11 mouse cellular contexts compared by ENCODE assay signal in the genomic region with DNA sequence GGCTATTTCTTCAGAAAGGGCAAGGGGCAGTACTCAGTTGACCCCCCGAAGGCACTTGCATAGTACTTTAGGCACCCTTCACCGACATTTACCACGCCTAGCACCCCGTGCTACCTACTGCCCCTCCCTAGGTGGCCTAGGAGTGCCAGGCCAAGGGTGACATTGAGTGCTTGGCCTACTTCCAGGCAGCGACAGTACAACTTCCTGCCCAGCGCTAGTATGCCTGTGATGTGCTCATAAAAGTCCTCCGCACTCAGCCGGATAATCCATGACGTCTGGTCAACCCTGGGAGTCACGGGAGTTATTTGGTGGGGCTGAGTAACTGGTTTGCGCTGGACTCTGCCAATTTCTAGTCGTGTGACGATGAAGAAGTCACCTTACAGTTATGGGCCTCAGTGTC. TPM values are rescaled to one million over a fixed set of nuclear protein-coding genes. Genes with fewer than 3 reads are reported as not detected.
DNase-seq lines count a peak whose midpoint lies in the region; ATAC-seq and TF ChIP-seq lines count a peak whose summit lies in the region.
"Had no signal": no experiment of that assay in that cellular context is flagged by ENCODE, and none has a peak within 500 bp of the region (broad histone marks: within the 10 kb centered on the region; RNA-seq: fewer than 3 reads in every experiment).

No protein-coding gene starts in this region.

- TF ChIP-seq EP300 in heart, adult 2 months (IDR thresholded peaks at IDR 0.05; ENCODE audit: insufficient read depth, low read depth, low read length) = no peak

- H3K36me3 ChIP-seq in heart, adult 2 months (ENCODE audit: control insufficient read depth, insufficient read depth, low read length) = no peaks in the 10 kb centered on the region
- H3K36me3 ChIP-seq in intestine, postnatal 0 days (ENCODE audit: control insufficient read depth, insufficient read depth) = no peaks in the 10 kb centered on the region
- H3K36me3 ChIP-seq in hindbrain, embryonic 16.5 days (ENCODE audit: control insufficient read depth, insufficient read depth, low read length) = no peaks in the 10 kb centered on the region
- H3K36me3 ChIP-seq: limb, embryonic 12.5 days; midbrain, embryonic 12.5 days had no signal

- WGBS in heart, adult 2 months = 28% methylated on average over 13 of the region's 13 CpGs
- 39% methylated on average over 13 of the region's 13 CpGs for WGBS in intestine, postnatal 0 days
- 84% methylated on average over 13 of the region's 13 CpGs for WGBS in hindbrain, embryonic 16.5 days

- H3K9ac ChIP-seq in heart, adult 2 months (ENCODE audit: low read depth, low read length) = no peak overlapping the region
- H3K9ac ChIP-seq in intestine, postnatal 0 days (ENCODE audit: low read depth, low read length) = no peak overlapping the region
- H3K9ac ChIP-seq in hindbrain, embryonic 16.5 days (ENCODE audit: low read depth, low read length) = no peak overlapping the region
- H3K9ac ChIP-seq: midbrain, embryonic 12.5 days had no signal

- peak; percentile 83 for ATAC-seq in intestine, postnatal 0 days
- no peak for ATAC-seq in hindbrain, embryonic 16.5 days

- no peaks in the 10 kb centered on the region; the same call in 1 of the 2 replicates for H3K4me1 ChIP-seq in heart, adult 2 months (ENCODE audit: control insufficient read depth, insufficient read depth, low read length)
- peaks cover 5% of the 10 kb centered on the region; the same call in 1 of the 2 replicates for H3K4me1 ChIP-seq in intestine, postnatal 0 days (replicated peaks; ENCODE audit: control insufficient read depth, insufficient read depth, low read length)
- peaks cover 13% of the 10 kb centered on the region for H3K4me1 ChIP-seq in hindbrain, embryonic 16.5 days (ENCODE audit: control insufficient read depth, insufficient read depth, low read depth, low read length)

- no peak overlapping the region for H3K27ac ChIP-seq in heart, adult 2 months
- peak overlapping the region; percentile 3; the same call in 1 of the 2 replicates for H3K27ac ChIP-seq in intestine, postnatal 0 days (ENCODE audit: low read depth, low read length)
- H3K27ac ChIP-seq in hindbrain, embryonic 16.5 days (ENCODE audit: low read depth, low read length) = no peak overlapping the region
- H3K27ac ChIP-seq: limb, embryonic 12.5 days; midbrain, embryonic 12.5 days had no signal

- DNase-seq in heart, adult 2 months = peak; percentile 47 to 48
- no peak for DNase-seq in heart, postnatal 25 days (ENCODE audit: low spot score)
- peak; percentile 69 for DNase-seq in adrenal gland, adult 8-10 months
- DNase-seq in lung, postnatal 25 days (ENCODE audit: low spot score) = peak; percentile 64
- no peak for DNase-seq in frontal cortex, postnatal 25 days (ENCODE audit: low spot score in 2 of 2)
- DNase-seq in ovary, postnatal 14 days (ENCODE audit: low spot score) = no peak
- DNase-seq: gastrocnemius, postnatal 25 days had no signal

- peaks cover 1% of the 10 kb centered on the region; the same call in 1 of the 2 replicates for H3K27me3 ChIP-seq in heart, adult 2 months (ENCODE audit: control insufficient read depth, insufficient read depth, low read length)
- H3K27me3 ChIP-seq in intestine, postnatal 0 days (replicated peaks; ENCODE audit: control insufficient read depth, insufficient read depth, low read length) = peaks cover 15% of the 10 kb centered on the region; the same call in 1 of the 2 replicates
- peaks cover 8% of the 10 kb centered on the region for H3K27me3 ChIP-seq in hindbrain, embryonic 16.5 days (replicated peaks; ENCODE audit: control insufficient read depth, insufficient read depth, low read length)

- no peak overlapping the region for H3K4me2 ChIP-seq in intestine, postnatal 0 days (replicated peaks; ENCODE audit: low read depth)
- no peak overlapping the region for H3K4me2 ChIP-seq in hindbrain, embryonic 16.5 days (ENCODE audit: low read length)

- no peak overlapping the region for H3K4me3 ChIP-seq in heart, adult 2 months
- no peak overlapping the region for H3K4me3 ChIP-seq in intestine, postnatal 0 days (ENCODE audit: low read depth, low read length)
- no peak overlapping the region for H3K4me3 ChIP-seq in hindbrain, embryonic 16.5 days (ENCODE audit: low read length)

- intact Hi-C loops in heart, adult 2 months (cut with DNase I) = no loop called here
- intact Hi-C loops in heart, postnatal 25 days (cut with DNase I) = no loop called here

- no peaks in the 10 kb centered on the region for H3K9me3 ChIP-seq in intestine, postnatal 0 days (ENCODE audit: control insufficient read depth)
- peaks cover 4% of the 10 kb centered on the region; the same call in 1 of the 2 replicates for H3K9me3 ChIP-seq in hindbrain, embryonic 16.5 days (ENCODE audit: control insufficient read depth, low read length)
- H3K9me3 ChIP-seq: midbrain, embryonic 12.5 days had no signal

- no peak for TF ChIP-seq POLR2A in heart, adult 2 months (IDR thresholded peaks at IDR 0.05; ENCODE audit: insufficient read depth, low read depth, low read length)

- peak; percentile 11; the same call in 1 of the 2 replicates for TF ChIP-seq CTCF in heart, adult 2 months (IDR thresholded peaks at IDR 0.05)
- no peak for TF ChIP-seq CTCF in intestine, postnatal 0 days (IDR thresholded peaks at IDR 0.05; ENCODE audit: low read depth)

- no peaks in the 10 kb centered on the region for H3K79me2 ChIP-seq in heart, adult 2 months (replicated peaks; ENCODE audit: control insufficient read depth, insufficient read depth, low read length)

RNA-seq across cellular contexts. Expression of a gene that starts 0.9 kb away (rescaled TPM):
- under 1 TPM in 1 of 2 experiments, not detected in 1; 0.07 TPM for total RNA-seq in heart, adult 2 months (2021)
- 0.08 TPM in 1 of 2 replicates, not detected in the other for polyA plus RNA-seq in heart, adult 2 months (2012; rRNA removed)
- total RNA-seq in heart, postnatal 25 days (2021) = under 1 TPM; 0.08 to 0.17 TPM
- total RNA-seq in adrenal gland, adult 8-10 months (2022) = under 1 TPM; 0.20 to 0.59 (median 0.38) TPM
- 2.1 and 2.2 TPM in 2 replicates for polyA plus RNA-seq in intestine, postnatal 0 days (2015; fragmentation: Nextera tagmentation; extraction: Ambion mirVana)
- 17.1 and 17.7 TPM in 2 replicates for polyA plus RNA-seq in hindbrain, embryonic 16.5 days (2015; fragmentation: Nextera tagmentation; extraction: Ambion mirVana)

RNA-seq across cellular contexts. Expression of a gene that starts 1.0 kb away (rescaled TPM):
- total RNA-seq in heart, adult 2 months (2021) = 10 to 100 TPM; 53.2 to 65.2 TPM
- polyA plus RNA-seq in heart, adult 2 months (2012; rRNA removed) = 50.4 and 57.3 TPM in 2 replicates
- total RNA-seq in heart, postnatal 25 days (2021) = 10 to 100 TPM; 44.6 to 49.1 TPM
- 10 to 100 TPM; 32.4 to 44.0 (median 39.1) TPM for total RNA-seq in adrenal gland, adult 8-10 months (2022)
- polyA plus RNA-seq in intestine, postnatal 0 days (2015; fragmentation: Nextera tagmentation; extraction: Ambion mirVana) = 17.9 and 25.4 TPM in 2 replicates
- polyA plus RNA-seq in hindbrain, embryonic 16.5 days (2015; fragmentation: Nextera tagmentation; extraction: Ambion mirVana) = 29.1 and 30.9 TPM in 2 replicates

RNA-seq across cellular contexts. Expression of a gene that starts 22.2 kb away (rescaled TPM):
- total RNA-seq in heart, adult 2 months (2021) = under 1 TPM; 0.27 to 0.34 TPM
- 0.20 and 0.25 TPM in 2 replicates for polyA plus RNA-seq in heart, adult 2 months (2012; rRNA removed)
- total RNA-seq in heart, postnatal 25 days (2021) = under 1 TPM; 0.50 to 0.57 TPM
- total RNA-seq in adrenal gland, adult 8-10 months (2022) = 10 to 100 TPM in 2 of 4 experiments, 1 to 10 TPM in 2; 6.2 to 12.9 (median 9.9) TPM
- polyA plus RNA-seq in intestine, postnatal 0 days (2015; fragmentation: Nextera tagmentation; extraction: Ambion mirVana) = 0.65 and 0.85 TPM in 2 replicates
- polyA plus RNA-seq in hindbrain, embryonic 16.5 days (2015; fragmentation: Nextera tagmentation; extraction: Ambion mirVana) = not detected in 2 replicates
- polyA plus RNA-seq: midbrain, embryonic 12.5 days had no signal

RNA-seq across cellular contexts. Expression of a gene that starts 42.2 kb away (rescaled TPM):
- total RNA-seq in heart, adult 2 months (2021) = 10 to 100 TPM; 25.0 to 25.6 TPM
- polyA plus RNA-seq in heart, adult 2 months (2012; rRNA removed) = 21.8 and 25.5 TPM in 2 replicates
- total RNA-seq in heart, postnatal 25 days (2021) = 10 to 100 TPM; 27.8 to 27.9 TPM
- 10 to 100 TPM; 39.2 to 55.5 (median 46.6) TPM for total RNA-seq in adrenal gland, adult 8-10 months (2022)
- 24.5 and 26.6 TPM in 2 replicates for polyA plus RNA-seq in intestine, postnatal 0 days (2015; fragmentation: Nextera tagmentation; extraction: Ambion mirVana)
- 63.8 and 74.3 TPM in 2 replicates for polyA plus RNA-seq in hindbrain, embryonic 16.5 days (2015; fragmentation: Nextera tagmentation; extraction: Ambion mirVana)

RNA-seq across cellular contexts. Expression of a gene that starts 42.4 kb away (rescaled TPM):
- total RNA-seq in heart, adult 2 months (2021) = not detected
- polyA plus RNA-seq in heart, adult 2 months (2012; rRNA removed) = not detected in 2 replicates
- not detected for total RNA-seq in heart, postnatal 25 days (2021)
- not detected for total RNA-seq in adrenal gland, adult 8-10 months (2022)
- polyA plus RNA-seq in intestine, postnatal 0 days (2015; fragmentation: Nextera tagmentation; extraction: Ambion mirVana) = not detected in 2 replicates
- polyA plus RNA-seq in hindbrain, embryonic 16.5 days (2015; fragmentation: Nextera tagmentation; extraction: Ambion mirVana) = not detected in 2 replicates
- total RNA-seq: gastrocnemius, postnatal 25 days had no signal
- polyA plus RNA-seq: limb, embryonic 12.5 days; midbrain, embryonic 12.5 days had no signal

Comparison
In these comparisons a context has a peak if more than half of its experiments do, and no peak if none do; other contexts are left out.
1. DNase-seq: peak in heart, adult 2 months (2 of 2), adrenal gland, adult 8-10 months (single experiment) and lung, postnatal 25 days (single experiment); none in heart, postnatal 25 days (single experiment), frontal cortex, postnatal 25 days (0 of 2) and ovary, postnatal 14 days (single experiment).
2. RNA of a gene that starts 22.2 kb away (total RNA-seq): 6.2 to 12.9 TPM in adrenal gland, adult 8-10 months; 0.50 to 0.57 TPM in heart, postnatal 25 days and 0.27 to 0.34 TPM in heart, adult 2 months; every median in the first group is over 4 times any median in the second.